Mouse (Mus musculus) liver, embryonic 18 days (tissue): ENCODE data around the gene Prss53. TPM values are rescaled to one million over a fixed set of nuclear protein-coding genes. Genes with fewer than 3 reads are reported as not detected.

Source experiments
- polyA plus RNA-seq: library from polyadenylated mRNA; depleted of rRNA; stranded (reverse); fragments of >200 nt; gene quantifications from 2 replicates; pipeline ENCODE4 v1.2.3, GENCODE M21; 2012; rRNA removed

Gene Prss53
- 1.8 and 1.9 TPM in 2 replicates for polyA plus RNA-seq

GRCm38 (mm10) chr7:127890798-127891197 lies at the start of gene Prss53:
Gene Prss53 (minus strand): TSS chr7:127890970.

GRCm38 (mm10) chr7:127929923-127930322 lies 39.2 kb upstream of the Prss53 start, which contains the start of gene Prss8:
Gene Prss8 (minus strand): TSS chr7:127930104.

GRCm38 (mm10) chr7:127912190-127912871 lies 21.6 kb upstream of the Prss53 start, which contains the start of gene Kat8:
Gene Kat8 (plus strand): TSS chr7:127912516.

GRCm38 (mm10) chr7:127903971-127904796 lies 13.4 kb upstream of the Prss53 start, which contains the start of gene Bckdk:
Gene Bckdk (plus strand): TSS chr7:127904082.

GRCm38 (mm10) chr7:127895442-127895841 lies 4.7 kb upstream of the Prss53 start, which contains the start of the genes Gm21974 and Vkorc1:
Gene Gm21974 (minus strand): TSS chr7:127895454.
Gene Vkorc1 (minus strand): TSS chr7:127895617.

GRCm38 (mm10) chr7:127876467-127877348 lies 14.1 kb downstream of the Prss53 start, which contains the start of gene Zfp668:
Gene Zfp668 (minus strand): TSS chr7:127876828.

GRCm38 (mm10) chr7:127876041-127876466 lies 14.7 kb downstream of the Prss53 start, which contains the start of gene Zfp646:
Gene Zfp646 (plus strand): TSS chr7:127876221.

Other genes starting within 250 kb of the Prss53 start
- 12.7 and 12.9 TPM in 2 replicates for gene Bcl7c, start 182.0 kb downstream of the Prss53 start, polyA plus RNA-seq
- 6.2 and 6.4 TPM in 2 replicates for gene Ctf1, start 178.2 kb downstream of the Prss53 start, polyA plus RNA-seq
- gene Ctf2, start 158.8 kb downstream of the Prss53 start, polyA plus RNA-seq: not detected in 2 replicates
- gene Fbxl19, start 146.4 kb downstream of the Prss53 start, polyA plus RNA-seq: 5.1 and 5.4 TPM in 2 replicates
- 11.4 and 12.1 TPM in 2 replicates for gene Orai3, start 121.2 kb downstream of the Prss53 start, polyA plus RNA-seq
- 3.8 and 4.8 TPM in 2 replicates for gene Setd1a, start 114.3 kb downstream of the Prss53 start, polyA plus RNA-seq
- 0.12 TPM in 1 of 2 replicates, not detected in the other for gene Gm49388, start 105.4 kb downstream of the Prss53 start, polyA plus RNA-seq
- 228 and 255 TPM in 2 replicates for gene Hsd3b7, start 90.4 kb downstream of the Prss53 start, polyA plus RNA-seq
- 39.6 and 41.1 TPM in 2 replicates for gene Stx4a, start 66.7 kb downstream of the Prss53 start, polyA plus RNA-seq
- gene Stx1b, start 66.4 kb downstream of the Prss53 start, polyA plus RNA-seq: 2.5 and 2.9 TPM in 2 replicates
- gene Zfp646, start 14.7 kb downstream of the Prss53 start, polyA plus RNA-seq: 5.3 and 5.5 TPM in 2 replicates
- gene Zfp668, start 14.1 kb downstream of the Prss53 start, polyA plus RNA-seq: 1.7 and 1.9 TPM in 2 replicates
- not detected in 2 replicates for gene Gm21974, start 4.5 kb upstream of the Prss53 start, polyA plus RNA-seq
- 384 and 432 TPM in 2 replicates for gene Vkorc1, start 4.6 kb upstream of the Prss53 start, polyA plus RNA-seq
- 21.6 TPM in 2 replicates for gene Bckdk, start 13.1 kb upstream of the Prss53 start, polyA plus RNA-seq
- gene Kat8, start 21.5 kb upstream of the Prss53 start, polyA plus RNA-seq: 11.1 and 11.5 TPM in 2 replicates
- gene Prss8, start 39.1 kb upstream of the Prss53 start, polyA plus RNA-seq: 24.5 and 29.4 TPM in 2 replicates
- 3.5 and 4.0 TPM in 2 replicates for gene Prss36, start 55.8 kb upstream of the Prss53 start, polyA plus RNA-seq
- 203 and 208 TPM in 2 replicates for gene Fus, start 76.5 kb upstream of the Prss53 start, polyA plus RNA-seq
- gene Pycard, start 102.9 kb upstream of the Prss53 start, polyA plus RNA-seq: 17.8 and 18.5 TPM in 2 replicates
- 0.07 TPM in 2 replicates for gene Trim72, start 113.0 kb upstream of the Prss53 start, polyA plus RNA-seq
- 11.7 and 16.8 TPM in 2 replicates for gene Itgam, start 171.7 kb upstream of the Prss53 start, polyA plus RNA-seq
- 0.12 and 0.17 TPM in 2 replicates for gene Gm49368, start 171.7 kb upstream of the Prss53 start, polyA plus RNA-seq
- gene Itgax, start 238.6 kb upstream of the Prss53 start, polyA plus RNA-seq: 0.24 and 0.34 TPM in 2 replicates